ENCODE assay signal across 8 mouse cellular contexts in the genomic region with DNA sequence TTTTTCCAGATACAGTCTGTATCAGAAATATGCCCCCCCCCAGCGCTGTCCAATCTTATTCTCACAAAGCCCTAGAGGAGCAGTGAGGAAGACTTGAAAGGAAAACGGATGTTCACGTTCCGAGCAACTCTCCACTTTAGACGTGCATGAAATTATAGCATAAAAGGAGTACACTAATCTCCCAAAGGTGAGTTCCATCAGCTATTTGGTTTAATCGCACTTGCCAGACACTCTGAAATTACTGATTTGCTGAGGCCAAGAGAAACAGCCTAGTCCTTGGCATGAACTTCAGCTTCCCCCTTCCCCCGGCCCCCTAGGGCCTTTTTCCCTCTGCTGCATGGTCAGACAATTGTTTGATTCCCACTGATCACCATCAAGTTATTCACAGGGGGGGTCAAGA. TPM values are rescaled to one million over a fixed set of nuclear protein-coding genes. Genes with fewer than 3 reads are reported as not detected.
A peak's percentile ranks its signal among the peaks of the same experiment; 100 is the strongest.
DNase-seq lines count a peak whose midpoint lies in the region; ATAC-seq and TF ChIP-seq lines count a peak whose summit lies in the region.

No protein-coding gene starts in this region.

- H3K9ac ChIP-seq in liver, embryonic 11.5 days (ENCODE audit: low read depth, low read length): peak overlapping the region; percentile 97
- peak overlapping the region; percentile 92 for H3K9ac ChIP-seq in stomach, embryonic 14.5 days (replicated peaks; ENCODE audit: low read depth, low read length)

- H3K27me3 ChIP-seq in spleen, adult 2 months (ENCODE audit: control insufficient read depth, insufficient read depth, low read length): no peaks in the 10 kb centered on the region
- no peaks in the 10 kb centered on the region for H3K27me3 ChIP-seq in erythroblast, embryonic 14.5 days (ENCODE audit: control insufficient read depth)
- no peaks in the 10 kb centered on the region for H3K27me3 ChIP-seq in liver, embryonic 11.5 days (replicated peaks; ENCODE audit: control insufficient read depth, insufficient read depth, low read length)
- H3K27me3 ChIP-seq in stomach, embryonic 14.5 days (ENCODE audit: control insufficient read depth, insufficient read depth, low read length): no peaks in the 10 kb centered on the region

- ATAC-seq in liver, embryonic 11.5 days (replicated peaks; ENCODE audit: low FRiP score): no peak
- ATAC-seq in stomach, embryonic 14.5 days (ENCODE audit: insufficient number of reproducible peaks, insufficient read depth, low FRiP score, low read depth): no peak

- no peak for TF ChIP-seq POLR2A in spleen, adult 2 months (IDR thresholded peaks at IDR 0.05; ENCODE audit: low read depth, low read length)

- TF ChIP-seq CTCF in spleen, adult 2 months (IDR thresholded peaks at IDR 0.05; ENCODE audit: extremely low read depth, insufficient read depth, insufficient read length, insufficient replicate concordance): no peak

- H3K9me3 ChIP-seq in erythroblast, embryonic 14.5 days (ENCODE audit: control insufficient read depth, low read length): no peaks in the 10 kb centered on the region
- no peaks in the 10 kb centered on the region for H3K9me3 ChIP-seq in liver, embryonic 11.5 days (ENCODE audit: control insufficient read depth, low read length)
- H3K9me3 ChIP-seq in stomach, embryonic 14.5 days (ENCODE audit: control insufficient read depth, low read depth, low read length): no peaks in the 10 kb centered on the region

- no peaks in the 10 kb centered on the region for H3K36me3 ChIP-seq in spleen, adult 2 months (ENCODE audit: control insufficient read depth, insufficient read depth, low read length)
- peaks cover 62% of the 10 kb centered on the region for H3K36me3 ChIP-seq in erythroblast, embryonic 14.5 days (ENCODE audit: control insufficient read depth)
- no peaks in the 10 kb centered on the region for H3K36me3 ChIP-seq in liver, embryonic 11.5 days (ENCODE audit: control insufficient read depth, insufficient read depth, low read length)
- no peaks in the 10 kb centered on the region; the same call in 1 of the 2 replicates for H3K36me3 ChIP-seq in stomach, embryonic 14.5 days (ENCODE audit: control insufficient read depth, insufficient read depth, low read length)

- H3K4me2 ChIP-seq in liver, embryonic 11.5 days: peak overlapping the region; percentile 99
- H3K4me2 ChIP-seq in stomach, embryonic 14.5 days (replicated peaks; ENCODE audit: low read depth, low read length): peak overlapping the region; percentile 92

- WGBS in spleen, adult 2 months: 3% methylated on average over 7 of the region's 7 CpGs
- WGBS in liver, embryonic 11.5 days: 3% methylated on average over 7 of the region's 7 CpGs
- WGBS in stomach, embryonic 14.5 days: 2% methylated on average over 7 of the region's 7 CpGs

- H3K27ac ChIP-seq in spleen, adult 2 months (ENCODE audit: insufficient read depth, low read length): no peak overlapping the region
- H3K27ac ChIP-seq in liver, embryonic 11.5 days (ENCODE audit: low read depth, low read length): peak overlapping the region; percentile 95
- no peak overlapping the region for H3K27ac ChIP-seq in stomach, embryonic 14.5 days (ENCODE audit: low read length)

- no peak for DNase-seq in spleen, adult 2 months (ENCODE audit: low read depth in 1 of 2, low spot score in 2 of 2)
- no peak for DNase-seq in spleen, adult 18-20 months
- DNase-seq in liver, embryonic 11.5 days (ENCODE audit: low spot score): no peak
- DNase-seq in yolk sac, embryonic 10.5 days (ENCODE audit: low spot score): no peak
- DNase-seq in adrenal gland, postnatal 14 days: no peak
- DNase-seq in B cell, adult 2 months: no peak

- peak overlapping the region; percentile 90 for H3K4me3 ChIP-seq in spleen, adult 2 months (ENCODE audit: extremely low read depth, insufficient read depth, insufficient read length)
- H3K4me3 ChIP-seq in erythroblast, embryonic 14.5 days (replicated peaks): peak overlapping the region; percentile 90
- H3K4me3 ChIP-seq in liver, embryonic 11.5 days (ENCODE audit: low read depth, low read length): peak overlapping the region; percentile 97
- H3K4me3 ChIP-seq in stomach, embryonic 14.5 days (ENCODE audit: low read depth, low read length): peak overlapping the region; percentile 100

- H3K4me1 ChIP-seq in spleen, adult 2 months (ENCODE audit: control insufficient read depth, insufficient read depth, insufficient read length): peaks cover 20% of the 10 kb centered on the region; the same call in 1 of the 2 replicates
- peaks cover 70% of the 10 kb centered on the region for H3K4me1 ChIP-seq in erythroblast, embryonic 14.5 days (ENCODE audit: control insufficient read depth)
- peaks cover 34% of the 10 kb centered on the region for H3K4me1 ChIP-seq in liver, embryonic 11.5 days (replicated peaks; ENCODE audit: control insufficient read depth, insufficient read depth, low read length)
- peaks cover 15% of the 10 kb centered on the region for H3K4me1 ChIP-seq in stomach, embryonic 14.5 days (ENCODE audit: control insufficient read depth, insufficient read depth, low read length)

RNA-seq across cellular contexts. Expression of gene Usp7, which starts 55.4 kb away (rescaled TPM):
- polyA plus RNA-seq in spleen, adult 2 months (2012; rRNA removed): 22.2 and 26.3 TPM in 2 replicates
- 6.0 and 6.8 TPM in 2 replicates for polyA plus RNA-seq in erythroblast, embryonic 14.5 days (2012)
- polyA plus RNA-seq in liver, embryonic 11.5 days (2014; fragmentation: Nextera tagmentation; extraction: Ambion mirVana): 34.6 and 43.3 TPM in 2 replicates
- 56.6 and 65.0 TPM in 2 replicates for polyA plus RNA-seq in stomach, embryonic 14.5 days (2014; fragmentation: Nextera tagmentation; extraction: Ambion mirVana)
- 104 and 117 TPM in 2 replicates for total RNA-seq in adrenal gland, postnatal 14 days (2021)

RNA-seq across cellular contexts. Expression of gene Gm5767, which starts 56.2 kb away (rescaled TPM):
- not detected in 2 replicates for polyA plus RNA-seq in spleen, adult 2 months (2012; rRNA removed)
- not detected in 2 replicates for polyA plus RNA-seq in erythroblast, embryonic 14.5 days (2012)
- not detected in 2 replicates for polyA plus RNA-seq in liver, embryonic 11.5 days (2014; fragmentation: Nextera tagmentation; extraction: Ambion mirVana)
- not detected in 2 replicates for polyA plus RNA-seq in stomach, embryonic 14.5 days (2014; fragmentation: Nextera tagmentation; extraction: Ambion mirVana)
- total RNA-seq in adrenal gland, postnatal 14 days (2021): not detected in 2 replicates
